Comparison of ENCODE assay signal across 7 mouse cellular contexts in genomic region chr5:130023767-130024539, GRCm38 (mm10). TPM values are rescaled to one million over a fixed set of nuclear protein-coding genes. Genes with fewer than 3 reads are reported as not detected.
DNase-seq lines count a peak whose midpoint lies in the region; ATAC-seq and TF ChIP-seq lines count a peak whose summit lies in the region.

No protein-coding gene starts in this region.

- no peaks in the 10 kb centered on the region for H3K27me3 ChIP-seq in embryonic facial prominence, embryonic 13.5 days
- H3K27me3 ChIP-seq in kidney, adult 2 months (replicated peaks; ENCODE audit: control insufficient read depth, insufficient read depth, low read length): no peaks in the 10 kb centered on the region
- H3K27me3 ChIP-seq in limb, embryonic 12.5 days: peaks cover 4% of the 10 kb centered on the region; the same call in 1 of the 2 replicates
- H3K27me3 ChIP-seq in midbrain, embryonic 15.5 days (replicated peaks): no peaks in the 10 kb centered on the region
- H3K27me3 ChIP-seq in spleen, adult 2 months (ENCODE audit: control insufficient read depth, insufficient read depth, low read length): no peaks in the 10 kb centered on the region

- no peaks in the 10 kb centered on the region for H3K9me3 ChIP-seq in embryonic facial prominence, embryonic 13.5 days
- H3K9me3 ChIP-seq in limb, embryonic 12.5 days: no peaks in the 10 kb centered on the region
- H3K9me3 ChIP-seq in midbrain, embryonic 15.5 days: no peaks in the 10 kb centered on the region

- peak overlapping the region; percentile 63 for H3K4me3 ChIP-seq in embryonic facial prominence, embryonic 13.5 days
- H3K4me3 ChIP-seq in kidney, adult 2 months (ENCODE audit: insufficient read depth, low read depth, low read length): peak overlapping the region; percentile 74
- H3K4me3 ChIP-seq in limb, embryonic 12.5 days (replicated peaks): peak overlapping the region; percentile 49
- peak overlapping the region; percentile 56 for H3K4me3 ChIP-seq in midbrain, embryonic 15.5 days
- H3K4me3 ChIP-seq in spleen, adult 2 months (ENCODE audit: extremely low read depth, insufficient read depth, insufficient read length): peak overlapping the region; percentile 75

- WGBS in embryonic facial prominence, embryonic 13.5 days: under 1% methylated on average over 32 of the region's 32 CpGs
- under 1% methylated on average over 32 of the region's 32 CpGs for WGBS in kidney, adult 2 months
- under 1% methylated on average over 32 of the region's 32 CpGs for WGBS in limb, embryonic 12.5 days
- WGBS in midbrain, embryonic 15.5 days: under 1% methylated on average over 32 of the region's 32 CpGs
- WGBS in spleen, adult 2 months: under 1% methylated on average over 32 of the region's 32 CpGs

- TF ChIP-seq CTCF in kidney, adult 2 months (conservative IDR thresholded peaks at IDR 0.05; ENCODE audit: insufficient read depth, insufficient read length, low read depth, low read length): peak; percentile 82
- TF ChIP-seq CTCF in spleen, adult 2 months (IDR thresholded peaks at IDR 0.05; ENCODE audit: extremely low read depth, insufficient read depth, insufficient read length, insufficient replicate concordance): peak; percentile 71; the same call in 1 of the 2 replicates

- H3K9ac ChIP-seq in embryonic facial prominence, embryonic 13.5 days: peak overlapping the region; percentile 72
- H3K9ac ChIP-seq in limb, embryonic 12.5 days (replicated peaks): peak overlapping the region; percentile 61
- H3K9ac ChIP-seq in midbrain, embryonic 15.5 days: peak overlapping the region; percentile 52

- peaks cover 19% of the 10 kb centered on the region for H3K4me1 ChIP-seq in embryonic facial prominence, embryonic 13.5 days
- H3K4me1 ChIP-seq in kidney, adult 2 months (ENCODE audit: control insufficient read depth, insufficient read depth, low read length): peaks cover 9% of the 10 kb centered on the region; the same call in 1 of the 2 replicates
- H3K4me1 ChIP-seq in limb, embryonic 12.5 days (replicated peaks): peaks cover 14% of the 10 kb centered on the region; the same call in 1 of the 2 replicates
- H3K4me1 ChIP-seq in midbrain, embryonic 15.5 days: peaks cover 8% of the 10 kb centered on the region
- H3K4me1 ChIP-seq in spleen, adult 2 months (ENCODE audit: control insufficient read depth, insufficient read depth, insufficient read length): no peaks in the 10 kb centered on the region

- peak overlapping the region; percentile 76 for H3K27ac ChIP-seq in embryonic facial prominence, embryonic 13.5 days
- H3K27ac ChIP-seq in kidney, adult 2 months (ENCODE audit: insufficient read depth, low read depth, low read length): peak overlapping the region; percentile 90
- H3K27ac ChIP-seq in limb, embryonic 12.5 days: peak overlapping the region; percentile 69
- H3K27ac ChIP-seq in midbrain, embryonic 15.5 days: peak overlapping the region; percentile 84
- peak overlapping the region; percentile 62 for H3K27ac ChIP-seq in spleen, adult 2 months (ENCODE audit: insufficient read depth, low read length)

- peak overlapping the region; percentile 91 for H3K4me2 ChIP-seq in embryonic facial prominence, embryonic 13.5 days
- peak overlapping the region; percentile 73 for H3K4me2 ChIP-seq in limb, embryonic 12.5 days
- peak overlapping the region; percentile 85 for H3K4me2 ChIP-seq in midbrain, embryonic 15.5 days

- peak; percentile 78 for ATAC-seq in embryonic facial prominence, embryonic 13.5 days (ENCODE audit: insufficient number of reproducible peaks, insufficient read depth, low FRiP score, low TSS enrichment, low read depth)
- peak; percentile 81 for ATAC-seq in limb, embryonic 12.5 days (ENCODE audit: insufficient number of reproducible peaks, insufficient read depth, low FRiP score, low TSS enrichment, low read depth)
- peak; percentile 91 for ATAC-seq in midbrain, embryonic 15.5 days (replicated peaks)

- DNase-seq in adrenal gland, postnatal 25 days: peak; percentile 82
- DNase-seq in heart, adult 18-20 months: peak; percentile 89 to 95
- DNase-seq in kidney, adult 2 months: peak; percentile 98
- DNase-seq in spleen, adult 2 months (ENCODE audit: low read depth in 1 of 2, low spot score in 2 of 2): peak; percentile 67 to 76

- peak; percentile 57 for TF ChIP-seq POLR2A in kidney, adult 2 months (IDR thresholded peaks at IDR 0.05; ENCODE audit: low read depth, low read length)
- TF ChIP-seq POLR2A in spleen, adult 2 months (IDR thresholded peaks at IDR 0.05; ENCODE audit: low read depth, low read length): no peak

- H3K36me3 ChIP-seq in embryonic facial prominence, embryonic 13.5 days: no peaks in the 10 kb centered on the region
- H3K36me3 ChIP-seq in kidney, adult 2 months (ENCODE audit: control insufficient read depth, insufficient read depth, low read length): no peaks in the 10 kb centered on the region; the same call in 1 of the 2 replicates
- H3K36me3 ChIP-seq in limb, embryonic 12.5 days: no peaks in the 10 kb centered on the region
- no peaks in the 10 kb centered on the region for H3K36me3 ChIP-seq in midbrain, embryonic 15.5 days (replicated peaks)
- H3K36me3 ChIP-seq in spleen, adult 2 months (ENCODE audit: control insufficient read depth, insufficient read depth, low read length): no peaks in the 10 kb centered on the region

RNA-seq across cellular contexts. Expression of gene Asl, which starts 5.1 kb away (rescaled TPM):
- total RNA-seq in adrenal gland, postnatal 25 days (2021): 116 and 167 TPM in 2 replicates
- polyA plus RNA-seq in embryonic facial prominence, embryonic 13.5 days (2015; fragmentation: Nextera tagmentation; extraction: Ambion mirVana): 21.8 and 24.8 TPM in 2 replicates
- total RNA-seq in heart, adult 18-20 months (2021): 1 to 10 TPM; 4.6 to 5.0 TPM
- polyA plus RNA-seq in kidney, adult 2 months (2012; rRNA removed): 440 and 469 TPM in 2 replicates
- polyA plus RNA-seq in limb, embryonic 12.5 days (2016; fragmentation: Nextera tagmentation; extraction: Ambion mirVana): 29.5 and 29.6 TPM in 2 replicates
- 40.1 and 42.4 TPM in 2 replicates for polyA plus RNA-seq in midbrain, embryonic 15.5 days (2015; fragmentation: Nextera tagmentation; extraction: Ambion mirVana)
- polyA plus RNA-seq in spleen, adult 2 months (2012; rRNA removed): 18.0 and 22.4 TPM in 2 replicates

RNA-seq across cellular contexts. Expression of gene Crcp, which starts 5.1 kb away (rescaled TPM):
- 43.9 and 48.0 TPM in 2 replicates for total RNA-seq in adrenal gland, postnatal 25 days (2021)
- polyA plus RNA-seq in embryonic facial prominence, embryonic 13.5 days (2015; fragmentation: Nextera tagmentation; extraction: Ambion mirVana): 44.8 and 47.1 TPM in 2 replicates
- 10 to 100 TPM; 13.8 to 14.8 TPM for total RNA-seq in heart, adult 18-20 months (2021)
- polyA plus RNA-seq in kidney, adult 2 months (2012; rRNA removed): 14.4 and 19.3 TPM in 2 replicates
- 39.6 and 46.0 TPM in 2 replicates for polyA plus RNA-seq in limb, embryonic 12.5 days (2016; fragmentation: Nextera tagmentation; extraction: Ambion mirVana)
- polyA plus RNA-seq in midbrain, embryonic 15.5 days (2015; fragmentation: Nextera tagmentation; extraction: Ambion mirVana): 88.6 and 91.3 TPM in 2 replicates
- polyA plus RNA-seq in spleen, adult 2 months (2012; rRNA removed): 7.1 and 9.8 TPM in 2 replicates

RNA-seq across cellular contexts. Expression of gene Gusb, which starts 21.1 kb away (rescaled TPM):
- 55.0 and 62.3 TPM in 2 replicates for total RNA-seq in adrenal gland, postnatal 25 days (2021)
- 38.2 and 43.4 TPM in 2 replicates for polyA plus RNA-seq in embryonic facial prominence, embryonic 13.5 days (2015; fragmentation: Nextera tagmentation; extraction: Ambion mirVana)
- total RNA-seq in heart, adult 18-20 months (2021): 10 to 100 TPM; 14.1 TPM
- 26.0 and 26.5 TPM in 2 replicates for polyA plus RNA-seq in kidney, adult 2 months (2012; rRNA removed)
- 43.0 and 45.7 TPM in 2 replicates for polyA plus RNA-seq in limb, embryonic 12.5 days (2016; fragmentation: Nextera tagmentation; extraction: Ambion mirVana)
- polyA plus RNA-seq in midbrain, embryonic 15.5 days (2015; fragmentation: Nextera tagmentation; extraction: Ambion mirVana): 30.6 and 30.9 TPM in 2 replicates
- polyA plus RNA-seq in spleen, adult 2 months (2012; rRNA removed): 39.9 and 46.2 TPM in 2 replicates

RNA-seq across cellular contexts. Expression of gene Tpst1, which starts 49.2 kb away (rescaled TPM):
- 48.5 and 55.1 TPM in 2 replicates for total RNA-seq in adrenal gland, postnatal 25 days (2021)
- 87.3 and 98.5 TPM in 2 replicates for polyA plus RNA-seq in embryonic facial prominence, embryonic 13.5 days (2015; fragmentation: Nextera tagmentation; extraction: Ambion mirVana)
- 1 to 10 TPM; 6.9 to 8.3 TPM for total RNA-seq in heart, adult 18-20 months (2021)
- polyA plus RNA-seq in kidney, adult 2 months (2012; rRNA removed): 8.0 and 8.7 TPM in 2 replicates
- 83.5 and 85.3 TPM in 2 replicates for polyA plus RNA-seq in limb, embryonic 12.5 days (2016; fragmentation: Nextera tagmentation; extraction: Ambion mirVana)
- 54.7 and 59.4 TPM in 2 replicates for polyA plus RNA-seq in midbrain, embryonic 15.5 days (2015; fragmentation: Nextera tagmentation; extraction: Ambion mirVana)
- 10.9 and 15.5 TPM in 2 replicates for polyA plus RNA-seq in spleen, adult 2 months (2012; rRNA removed)

Comparison
In these comparisons a context has a peak if more than half of its experiments do, and no peak if none do; other contexts are left out.
1. Peak in every context shown above with its lines: DNase-seq, ATAC-seq, H3K4me3 ChIP-seq and H3K27ac ChIP-seq.
2. RNA of gene Asl, which starts 5.1 kb away (polyA plus RNA-seq): 440 to 469 TPM in kidney, adult 2 months; 40.1 to 42.4 TPM in midbrain, embryonic 15.5 days, 29.5 to 29.6 TPM in limb, embryonic 12.5 days, 21.8 to 24.8 TPM in embryonic facial prominence, embryonic 13.5 days and 18.0 to 22.4 TPM in spleen, adult 2 months; every median in the first group is over 10 times any median in the second.